Mouse (Mus musculus): ENCODE results near the gene Prtg. TPM values are rescaled to one million over a fixed set of nuclear protein-coding genes. Genes with fewer than 3 reads are reported as not detected.

The Prtg gene
- total and polyA plus RNA-seq, 3 experiments: not detected

GRCm38 (mm10) chr9:72902611-72903010, 95.9 kb downstream of the Prtg start:
- Histone ChIP-seq H3K4me1 (ENCODE audit: control insufficient read depth in 1 of 2, insufficient read depth in 2 of 2, low read length in 2 of 2) (peaks cover 2 to 11% of the 10 kb centered on the region in 2 experiments; a peak in 3 of 4 replicates), H3K4me3 (ENCODE audit: control insufficient read depth in 1 of 2, insufficient read depth in 1 of 2, low read depth in 2 of 2, low read length in 2 of 2) (no peak overlapping the region), H3K9me3 (replicated peaks; ENCODE audit: insufficient read depth, low read length) (no peaks in the 10 kb centered on the region), H3K27me3 (ENCODE audit: control insufficient read depth in 1 of 2, insufficient read depth in 2 of 2, low read length in 2 of 2) (no peaks in the 10 kb centered on the region; a peak in 1 of 4 replicates), H3K9ac (ENCODE audit: control insufficient read depth, low read depth, low read length, poor library complexity, severe bottlenecking) (no peak overlapping the region), H3K27ac (ENCODE audit: control insufficient read depth, low read depth, low read length) (no peak overlapping the region; the same call in 1 of the 2 replicates), H3K79me2 (ENCODE audit: control insufficient read depth, insufficient read depth, low read length, poor library complexity) (no peaks in the 10 kb centered on the region), H3K36me3 (ENCODE audit: control insufficient read depth in 1 of 2, insufficient read depth in 2 of 2, low read length in 2 of 2) (peaks cover 0 to 11% of the 10 kb centered on the region in 2 experiments; a peak in 2 of 4 replicates)
- peak; percentile 80 for DNase-seq (ENCODE audit: low read depth, low spot score)
- TF ChIP-seq USF1 (IDR thresholded peaks at IDR 0.05; ENCODE audit: low read depth, low read length) (no peak), ELF1 (IDR thresholded peaks at IDR 0.05; ENCODE audit: low read depth, low read length) (no peak), MXI1 (IDR thresholded peaks at IDR 0.05; ENCODE audit: low read depth, low read length) (peak; percentile 46; the same call in 1 of the 2 replicates), BHLHE40 (IDR thresholded peaks at IDR 0.05; ENCODE audit: borderline replicate concordance, low read depth, low read length) (0 out of 2 replicates have a peak, but pooled peaks have one; percentile 21), EP300 (IDR thresholded peaks at IDR 0.05; ENCODE audit: low read depth in 1 of 2, low read length in 2 of 2) (peak; percentile 90 to 92), POLR2AphosphoS2 (IDR thresholded peaks at IDR 0.05; ENCODE audit: low read length) (no peak), RCOR1 (IDR thresholded peaks at IDR 0.05; ENCODE audit: low read depth, low read length) (peak; percentile 72), HCFC1 (IDR thresholded peaks at IDR 0.05; ENCODE audit: low read depth, low read length) (no peak), GATA1 (IDR thresholded peaks at IDR 0.05; ENCODE audit: low read depth, low read length) (peak; percentile 94), ZKSCAN1 (IDR thresholded peaks at IDR 0.05; ENCODE audit: low read depth, low read length) (no peak), E2F4 (IDR thresholded peaks at IDR 0.05; ENCODE audit: borderline replicate concordance, low read depth, low read length) (no peak), MYB (IDR thresholded peaks at IDR 0.05; ENCODE audit: low read depth, low read length) (no peak), ZMIZ1 (IDR thresholded peaks at IDR 0.05; ENCODE audit: low read depth, low read length) (no peak), MAFK (IDR thresholded peaks at IDR 0.05; ENCODE audit: borderline replicate concordance, low read depth, low read length) (no peak), MYC (IDR thresholded peaks at IDR 0.05; ENCODE audit: low read depth, low read length) (peak; percentile 77), POLR2A (IDR thresholded peaks at IDR 0.05; ENCODE audit: control insufficient read depth in 1 of 2, insufficient read depth in 1 of 2, low read depth in 1 of 2, low read length in 2 of 2, poor library complexity in 1 of 2) (no peak), ZNF384 (IDR thresholded peaks at IDR 0.05; ENCODE audit: low read depth, low read length) (no peak), MAX (IDR thresholded peaks at IDR 0.05; ENCODE audit: low read length) (peak; percentile 64; the same call in 1 of the 2 replicates), TBP (IDR thresholded peaks at IDR 0.05; ENCODE audit: low read depth, low read length) (0 out of 2 replicates have a peak, but pooled peaks have one; percentile 14), MAZ (IDR thresholded peaks at IDR 0.05; ENCODE audit: low read depth, low read length) (no peak), SIN3A (IDR thresholded peaks at IDR 0.05; ENCODE audit: low read length) (peak; percentile 44; the same call in 1 of the 2 replicates), TAL1 (IDR thresholded peaks at IDR 0.05; ENCODE audit: low read length) (peak; percentile 84), ETS1 (IDR thresholded peaks at IDR 0.05; ENCODE audit: low read depth, low read length) (peak; percentile 62; the same call in 1 of the 2 replicates), USF2 (IDR thresholded peaks at IDR 0.05; ENCODE audit: borderline replicate concordance in 1 of 2, insufficient read depth in 1 of 2, low read depth in 1 of 2, low read length in 2 of 2) (no peak), TCF12 (IDR thresholded peaks at IDR 0.05; ENCODE audit: low read depth, low read length) (peak; percentile 91)

All from MEL (cell line).